Mouse (Mus musculus) ES-E14 (cell line): ENCODE measurements around the gene Ano6. TPM values are rescaled to one million over a fixed set of nuclear protein-coding genes. Genes with fewer than 3 reads are reported as not detected.

Source experiments
- DNase-seq: peaks from one replicate; pipeline ENCODE4 v3.0.0-alpha.2; 2013; ENCODE audit warnings: low read depth, low spot score
- H3K27ac ChIP-seq: 2 replicates; pipeline ENCODE4 v1.5.1; 2012; ENCODE audit warnings: low read depth, mild to moderate bottlenecking, low read length, moderate library complexity, mixed read lengths; ENCODE audit not compliant: poor library complexity, insufficient read depth, severe bottlenecking
- H3K36me3 ChIP-seq: 2 replicates; pipeline ENCODE4 v1.6.1; 2012; ENCODE audit warnings: mild to moderate bottlenecking, low read length, moderate library complexity, mixed read lengths; ENCODE audit not compliant: control insufficient read depth, poor library complexity, insufficient read depth, severe bottlenecking
- H3K4me1 ChIP-seq, 2 experiments: fragments of 150-350 bp in 1 of 2; sonication (generic) in 1 of 2; 2 replicates each; pipeline ENCODE4 v1.6.1; 2012; ENCODE audit warnings: low read length in 2 of 2, mild to moderate bottlenecking in 1 of 2, mixed read lengths in 1 of 2; ENCODE audit not compliant: control insufficient read depth in 2 of 2, insufficient read depth in 2 of 2, poor library complexity in 1 of 2
- H3K4me3 ChIP-seq, 2 experiments: fragments of 150-350 bp in 1 of 2; sonication (generic) in 1 of 2; 2 replicates each; pipeline ENCODE4 v1.5.1; 2012; ENCODE audit warnings: low read length in 2 of 2, low read depth in 1 of 2, mild to moderate bottlenecking in 1 of 2, mixed read lengths in 1 of 2; ENCODE audit not compliant: insufficient read depth in 1 of 2, poor library complexity in 1 of 2, severe bottlenecking in 1 of 2
- H3K9ac ChIP-seq: 2 replicates; pipeline ENCODE4 v1.6.1; 2012; ENCODE audit warnings: low read depth, mild to moderate bottlenecking, low read length, mixed read lengths; ENCODE audit not compliant: poor library complexity, insufficient read depth, severe bottlenecking
- H3K9me3 ChIP-seq: fragments of 150-350 bp; sonication (generic); 2 replicates; pipeline ENCODE4 v1.6.1; 2012; ENCODE audit warnings: low read depth, mild to moderate bottlenecking, low read length; ENCODE audit not compliant: control insufficient read depth, insufficient read depth
- CHD2 ChIP-seq: IDR thresholded peaks from 2 replicates; pipeline ENCODE4 v1.6.1; 2014; ENCODE audit warnings: mild to moderate bottlenecking, low read depth, low read length, inconsistent platforms
- HCFC1 ChIP-seq: IDR thresholded peaks from 2 replicates; pipeline ENCODE4 v1.6.1; 2012; ENCODE audit warnings: low read length, inconsistent platforms, borderline replicate concordance; ENCODE audit not compliant: insufficient read depth
- MAFK ChIP-seq: IDR thresholded peaks from 2 replicates; pipeline ENCODE4 v1.6.1; 2014; ENCODE audit warnings: mild to moderate bottlenecking, low read depth, low read length, inconsistent platforms; ENCODE audit not compliant: insufficient read depth
- ZC3H11A ChIP-seq: IDR thresholded peaks from 2 replicates; pipeline ENCODE4 v1.6.1; 2012; ENCODE audit warnings: low read depth, mild to moderate bottlenecking, inconsistent platforms, low read length, borderline replicate concordance
- ZNF384 ChIP-seq: IDR thresholded peaks from 2 replicates; pipeline ENCODE4 v1.6.1; 2012; ENCODE audit warnings: low read depth, low read length, inconsistent platforms
- in situ Hi-C, 2 experiments: fragments of 600-800 bp; cut with MboI; formaldehyde crosslinking; loops; one replicate each; pipeline ENCODE4 v1.15.1; 2025; ENCODE audit warnings: low sequenced_read_pairs in 2 of 2, inconsistent platforms in 1 of 2; ENCODE audit not compliant: unreplicated experiment in 2 of 2
- total RNA-seq: library from RNA; depleted of rRNA; stranded (reverse); fragments of 300-350 nt; gene quantifications from 2 replicates; pipeline ENCODE4 v1.2.3, GENCODE M21; 2012

Ano6 gene
- total RNA-seq, 1 experiment = 48.6 TPM

DNA sequence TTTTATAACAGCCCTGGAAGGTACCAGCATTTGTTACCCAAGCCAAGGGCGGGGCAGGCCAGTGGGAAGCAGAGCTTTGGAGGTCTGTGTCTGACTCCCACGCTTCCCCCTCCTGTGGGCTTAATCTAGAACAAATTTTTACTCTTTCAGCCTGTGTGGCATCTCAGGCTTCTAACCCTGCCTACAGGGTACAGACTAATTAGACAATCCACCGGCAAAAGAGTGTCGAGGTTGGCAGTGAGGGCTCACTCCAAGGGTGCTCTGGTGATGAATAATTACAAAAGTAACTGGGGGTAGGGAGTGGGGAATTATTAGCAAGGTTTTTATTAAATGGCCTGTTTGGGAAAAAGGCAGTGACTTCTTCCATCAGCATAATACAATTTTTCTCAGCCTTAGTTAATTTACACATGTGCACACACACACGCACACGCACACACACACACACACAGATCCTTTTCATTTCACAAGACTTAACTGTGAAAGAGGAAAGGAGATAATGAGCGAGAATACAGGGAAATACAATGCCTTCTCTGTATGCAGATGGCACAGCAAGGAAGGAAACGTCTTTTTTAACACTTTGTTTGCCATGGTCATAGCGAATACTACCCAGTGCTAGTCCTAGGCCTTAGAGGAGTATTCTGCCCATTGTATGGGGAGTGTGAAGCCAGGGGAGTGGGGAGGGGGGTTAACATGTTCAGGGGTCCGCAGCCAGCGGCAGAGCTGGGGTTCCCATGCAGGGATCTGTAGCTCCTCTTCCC lies 155.5 kb downstream of the Ano6 start:
- Histone ChIP-seq H3K4me3 (no peak overlapping the region), H3K27ac (no peak overlapping the region), H3K9me3 (no peaks in the 10 kb centered on the region), H3K36me3 (peaks cover 13% of the 10 kb centered on the region), H3K9ac (no peak overlapping the region), H3K4me1 (no peaks in the 10 kb centered on the region)
- DNase-seq = no peak
- no peak for TF ChIP-seq ZC3H11A
- no peak for TF ChIP-seq HCFC1
- TF ChIP-seq CHD2 = no peak
- no peak for TF ChIP-seq MAFK
- no peak for TF ChIP-seq ZNF384
- in situ Hi-C loops = loop anchor here in 1 of 2 experiments (10.0 kb wide), 1 partner anchor 171 kb away; no protein-coding TSS in a partner anchor

DNA sequence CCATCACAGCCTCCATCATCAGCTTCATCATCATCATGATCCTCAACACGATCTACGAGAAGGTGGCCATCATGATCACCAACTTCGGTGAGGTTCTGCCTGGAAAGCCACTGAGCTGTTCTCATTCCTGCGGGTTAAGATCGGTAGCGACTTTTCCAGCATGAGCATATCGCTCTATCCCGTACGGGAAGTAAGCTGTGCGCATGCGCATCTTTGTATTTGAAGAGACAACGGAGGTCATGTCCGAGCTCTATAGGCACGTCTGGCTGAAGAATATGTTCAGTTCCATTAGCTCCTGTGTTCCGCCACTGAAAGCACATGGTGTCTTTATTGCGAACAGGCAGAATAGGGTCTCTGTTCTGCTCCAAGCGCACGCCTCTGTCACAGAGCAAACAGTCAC lies 157.8 kb downstream of the Ano6 start:
- H3K9me3 ChIP-seq = no peaks in the 10 kb centered on the region
- no peaks in the 10 kb centered on the region for H3K4me1 ChIP-seq
- peak overlapping the region; percentile 18 to 46; a peak in 3 of 4 replicates for H3K4me3 ChIP-seq
- peaks cover 11% of the 10 kb centered on the region for H3K36me3 ChIP-seq
- H3K27ac ChIP-seq = no peak overlapping the region
- no peak overlapping the region; the same call in 1 of the 2 replicates for H3K9ac ChIP-seq
- DNase-seq = peak; percentile 12
- in situ Hi-C loops = loop anchor here in 1 of 2 experiments (10.0 kb wide), 1 partner anchor 174 kb away; no protein-coding TSS in a partner anchor
- TF ChIP-seq MAFK = no peak
- TF ChIP-seq HCFC1 = no peak
- TF ChIP-seq CHD2 = no peak
- no peak for TF ChIP-seq ZC3H11A
- TF ChIP-seq ZNF384 = no peak

DNA sequence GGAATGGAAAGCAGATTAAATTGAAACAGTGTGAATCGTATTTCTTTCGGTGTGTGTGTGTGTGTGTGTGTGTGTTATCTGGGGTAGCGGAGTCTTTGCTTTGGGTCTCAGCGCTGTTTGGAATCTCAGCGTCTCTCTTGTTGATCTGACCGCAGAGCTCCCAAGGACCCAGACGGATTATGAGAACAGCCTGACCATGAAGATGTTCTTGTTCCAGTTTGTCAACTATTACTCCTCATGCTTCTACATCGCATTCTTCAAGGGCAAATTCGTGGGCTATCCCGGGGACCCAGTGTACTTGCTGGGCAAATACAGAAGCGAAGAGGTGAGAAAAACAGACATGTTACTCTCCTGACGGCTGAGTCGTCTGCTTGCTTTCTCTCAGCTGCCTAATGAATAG lies 158.7 kb downstream of the Ano6 start:
- Histone ChIP-seq H3K9ac (no peak overlapping the region), H3K4me1 (no peaks in the 10 kb centered on the region), H3K9me3 (no peaks in the 10 kb centered on the region), H3K4me3 (no peak overlapping the region), H3K27ac (no peak overlapping the region), H3K36me3 (peaks cover 14% of the 10 kb centered on the region)
- DNase-seq = no peak
- TF ChIP-seq CHD2 (no peak), HCFC1 (no peak), ZNF384 (no peak), ZC3H11A (no peak), MAFK (no peak)
- in situ Hi-C loops = loop anchor here in 1 of 2 experiments (10.0 kb wide), 1 partner anchor 175 kb away; no protein-coding TSS in a partner anchor

DNA sequence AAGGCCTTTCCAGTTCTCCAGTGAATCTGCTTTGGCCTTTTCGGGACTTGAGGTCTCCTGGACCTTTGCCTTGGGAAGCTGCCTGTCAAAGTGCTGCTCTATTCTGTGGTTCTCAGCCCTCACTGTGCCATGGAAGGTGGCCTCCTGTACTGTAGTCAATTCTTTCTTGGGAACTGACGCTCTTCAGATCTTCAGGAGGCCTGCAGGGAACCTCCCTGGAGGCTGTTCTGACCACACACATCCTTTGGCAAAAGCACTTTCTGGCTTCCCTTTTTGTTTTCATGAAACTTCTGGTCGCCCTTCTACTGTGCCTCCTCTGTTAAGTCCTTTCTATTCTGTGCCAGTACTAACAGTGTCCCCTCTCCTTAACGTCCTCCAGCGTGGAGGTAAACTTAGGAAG lies 160.9 kb downstream of the Ano6 start:
- peaks cover 18% of the 10 kb centered on the region for H3K36me3 ChIP-seq
- in situ Hi-C loops = no loop called here
- no peak overlapping the region for H3K27ac ChIP-seq
- no peaks in the 10 kb centered on the region for H3K9me3 ChIP-seq
- H3K9ac ChIP-seq = no peak overlapping the region
- DNase-seq = no peak
- H3K4me1 ChIP-seq = no peaks in the 10 kb centered on the region
- no peak for TF ChIP-seq ZC3H11A
- no peak overlapping the region for H3K4me3 ChIP-seq
